Mouse (Mus musculus) mesoderm, embryonic 11.5 days (tissue): ENCODE data around the gene Ttc41.

Experiments
- DNase-seq: peaks from one replicate; pipeline ENCODE4 v3.0.0-alpha.2; 2012; ENCODE audit warnings: low read depth, low spot score

Gene Ttc41

DNA sequence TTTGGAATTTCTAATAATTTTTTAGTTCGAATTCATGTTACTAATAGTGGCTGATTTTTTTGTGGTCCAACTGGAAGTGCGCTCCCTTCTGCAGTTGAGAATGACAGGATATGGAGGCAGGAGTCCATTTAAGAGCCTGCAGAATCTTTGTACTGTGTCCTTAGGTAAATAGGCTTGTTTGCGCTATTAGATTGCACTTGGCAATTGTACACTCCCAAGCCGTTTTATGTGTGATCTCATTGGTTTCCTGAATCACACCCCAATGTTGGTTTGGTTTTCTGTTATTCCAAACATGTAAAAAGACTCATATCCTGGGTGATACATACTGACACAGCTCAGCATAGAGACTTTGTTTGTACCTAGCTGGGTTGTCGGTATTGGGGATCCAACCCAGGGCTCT lies 78.0 kb downstream of the Ttc41 start:
- DNase-seq = no peak

DNA sequence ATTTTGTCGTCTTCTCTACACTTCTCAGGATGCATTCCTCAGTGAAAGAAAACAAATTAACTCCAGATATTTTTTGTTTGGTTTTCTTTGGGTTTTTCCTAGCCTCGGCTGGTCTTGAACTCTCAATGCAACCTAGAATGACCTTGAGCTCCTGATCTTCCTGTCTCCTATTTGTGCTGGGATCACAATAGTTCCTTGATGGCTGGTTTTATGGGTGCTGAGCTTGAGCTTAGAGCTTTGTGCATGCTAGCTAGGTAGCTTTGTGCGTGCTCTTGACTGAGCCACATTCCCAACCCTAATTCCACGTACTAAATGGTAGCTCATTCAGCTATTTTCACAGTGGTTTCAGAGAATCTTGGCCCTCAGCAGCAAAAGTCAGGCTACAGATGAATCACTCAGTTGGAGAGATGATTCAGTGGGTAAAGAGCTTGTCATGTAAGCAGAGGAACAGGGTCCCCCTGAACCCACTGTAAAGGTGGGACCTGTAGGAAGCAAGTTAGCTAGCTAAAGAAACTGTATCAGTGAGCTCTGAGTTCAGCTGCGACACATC lies 78.6 kb downstream of the Ttc41 start:
- no peak for DNase-seq

DNA sequence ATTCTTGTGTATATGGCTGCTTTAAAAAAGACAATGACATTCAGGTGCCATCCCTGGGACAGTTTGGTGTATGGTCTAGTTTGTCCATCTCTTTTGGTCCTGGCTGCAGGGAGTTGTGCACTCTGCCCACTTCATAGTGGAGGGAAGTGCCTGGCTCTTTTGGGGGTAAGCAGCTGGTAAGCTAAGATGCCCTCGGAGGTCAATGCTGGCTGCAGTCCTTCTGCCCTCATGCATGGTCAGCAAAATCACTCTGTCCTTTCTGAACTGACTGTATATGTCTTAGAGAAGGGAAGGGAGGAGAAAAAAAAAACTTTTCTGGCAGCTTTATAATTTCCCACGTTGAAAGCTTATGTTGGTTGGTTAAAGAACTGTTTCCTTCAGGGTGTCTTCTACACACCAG lies 79.8 kb downstream of the Ttc41 start:
- DNase-seq = no peak

DNA sequence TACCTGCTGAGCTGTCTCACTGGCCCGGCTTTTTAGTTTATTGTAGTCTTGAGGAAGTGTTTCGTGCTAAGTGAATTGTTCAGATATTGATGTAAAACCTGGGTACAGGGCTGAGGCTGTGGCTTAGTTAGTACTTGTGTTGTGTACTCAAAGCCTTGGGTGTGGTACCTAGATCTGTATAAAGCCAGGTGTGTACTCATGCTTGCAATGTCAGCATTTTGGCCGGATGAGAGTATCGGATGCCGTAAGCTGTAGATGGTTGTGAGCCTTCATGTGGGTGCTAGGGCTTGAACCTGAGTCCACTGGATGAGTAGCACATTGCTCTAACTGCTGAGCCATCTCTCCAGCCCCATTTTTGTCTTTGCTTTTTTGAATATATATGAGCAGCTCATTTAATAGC lies 80.5 kb downstream of the Ttc41 start:
- DNase-seq = no peak

DNA sequence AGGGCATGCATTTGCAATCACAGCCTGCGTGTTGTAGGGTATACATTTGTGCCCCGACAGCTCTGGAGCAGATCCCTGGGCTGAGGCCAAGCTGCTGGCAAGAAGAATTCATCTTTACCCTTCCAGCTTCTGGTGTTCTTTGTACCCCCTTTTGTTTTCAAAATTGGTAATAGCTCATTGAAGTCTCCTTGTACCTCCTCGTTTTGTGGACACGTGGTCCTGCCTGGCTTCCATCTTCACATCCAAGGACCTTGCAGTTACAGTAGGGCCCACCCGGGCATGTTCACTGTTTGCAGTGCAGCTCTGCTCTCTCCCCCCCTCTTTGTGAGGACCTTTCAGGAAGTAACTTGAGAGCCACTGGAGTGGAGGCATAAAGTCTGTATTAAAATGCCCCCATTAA lies 82.6 kb downstream of the Ttc41 start:
- no peak for DNase-seq

DNA sequence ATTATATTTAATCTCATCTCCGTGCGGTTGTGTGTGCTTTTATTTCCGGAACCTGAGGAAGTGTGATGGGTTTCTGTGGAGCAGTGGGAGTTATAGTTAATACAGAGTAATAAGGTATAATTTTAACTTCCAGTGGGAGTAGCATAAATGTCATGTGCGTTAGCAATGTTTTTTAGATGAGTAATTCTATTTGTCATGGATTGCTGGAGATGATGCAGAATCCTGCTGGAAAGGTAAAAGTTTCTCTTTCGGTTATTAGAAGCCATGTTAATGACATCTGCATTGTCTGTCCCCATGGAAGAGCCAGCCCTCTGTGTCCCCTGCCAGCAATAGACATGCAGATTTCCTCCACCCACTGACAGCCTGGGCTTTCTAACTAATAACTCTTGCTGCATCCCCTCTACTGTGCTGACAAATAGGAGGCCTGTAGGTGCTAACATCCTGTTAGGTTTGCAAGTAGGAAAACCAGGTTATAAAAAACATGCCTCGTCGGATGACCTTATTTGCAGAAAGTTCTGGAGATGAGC lies 83.6 kb downstream of the Ttc41 start:
- DNase-seq = no peak

DNA sequence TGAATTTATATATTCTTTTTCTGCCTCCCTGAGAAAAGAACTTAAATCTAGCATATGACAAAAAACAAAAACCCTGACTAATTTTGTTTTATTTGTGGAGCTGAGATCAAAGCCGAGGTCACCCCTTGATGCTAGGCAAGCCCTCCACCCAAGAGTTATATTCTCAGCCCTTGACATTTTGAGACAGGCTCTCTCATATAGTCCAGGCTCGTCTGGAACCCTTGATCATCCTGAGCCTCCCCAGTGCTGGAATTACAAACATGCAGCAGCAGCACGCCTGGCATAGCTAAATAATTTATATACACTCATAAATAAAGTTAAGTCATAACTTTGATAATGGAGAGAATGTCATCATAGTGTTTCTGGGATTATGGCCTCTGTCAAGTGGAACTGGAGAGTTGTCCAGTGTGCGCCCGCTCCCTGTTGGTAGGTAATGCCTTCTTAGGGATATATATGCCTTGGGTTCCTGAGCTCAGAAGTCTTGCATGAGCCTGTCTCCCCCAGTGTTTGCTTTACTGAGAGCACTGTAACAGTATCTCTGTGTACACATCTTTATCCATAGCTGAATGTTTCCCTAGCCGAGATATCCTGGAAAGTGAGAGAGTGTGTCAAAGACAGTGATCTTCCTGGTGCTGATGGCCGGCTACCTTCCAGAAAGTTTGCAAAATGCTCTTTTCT lies 86.0 kb downstream of the Ttc41 start:
- no peak for DNase-seq

DNA sequence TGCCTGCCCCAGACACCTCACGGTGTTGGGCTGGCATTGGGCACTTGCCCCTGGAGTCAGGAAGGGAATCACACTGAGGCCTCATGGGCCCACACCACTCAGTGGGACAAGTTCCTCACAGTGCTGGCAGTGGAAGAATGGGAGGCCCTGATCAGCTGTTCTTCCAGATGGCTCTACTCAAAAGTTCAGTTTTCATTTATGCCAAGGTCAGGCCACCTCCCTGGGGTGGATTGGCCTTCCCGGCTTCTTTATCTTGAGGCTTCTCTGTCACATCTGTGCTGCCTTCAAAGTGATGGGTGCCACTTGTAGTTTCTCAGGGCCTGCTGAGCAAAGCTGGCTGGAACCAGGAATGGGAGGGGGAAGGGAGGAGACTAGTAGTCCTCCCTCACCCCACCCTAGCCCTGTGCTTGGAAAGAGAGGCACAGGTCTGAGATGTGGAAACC lies 87.9 kb downstream of the Ttc41 start:
- DNase-seq = no peak

DNA sequence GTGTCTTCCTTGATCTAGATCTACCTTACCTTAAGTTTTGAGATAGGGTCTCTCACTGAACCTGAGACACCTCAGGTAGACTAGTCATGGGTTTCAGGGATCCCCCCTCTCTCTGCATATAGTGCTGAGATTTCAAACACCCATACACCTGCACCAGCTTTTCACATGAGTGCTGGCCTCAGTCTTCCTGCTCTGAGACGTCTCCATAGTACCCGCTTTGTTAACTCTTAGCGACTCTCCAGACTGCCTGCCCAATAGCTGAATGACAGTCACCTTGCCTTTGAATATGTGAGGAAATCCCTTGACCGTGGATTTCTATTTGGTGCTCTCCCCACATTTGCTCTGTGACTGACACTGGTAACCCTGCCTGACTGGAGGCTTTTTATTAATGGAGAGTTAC lies 88.6 kb downstream of the Ttc41 start:
- no peak for DNase-seq

DNA sequence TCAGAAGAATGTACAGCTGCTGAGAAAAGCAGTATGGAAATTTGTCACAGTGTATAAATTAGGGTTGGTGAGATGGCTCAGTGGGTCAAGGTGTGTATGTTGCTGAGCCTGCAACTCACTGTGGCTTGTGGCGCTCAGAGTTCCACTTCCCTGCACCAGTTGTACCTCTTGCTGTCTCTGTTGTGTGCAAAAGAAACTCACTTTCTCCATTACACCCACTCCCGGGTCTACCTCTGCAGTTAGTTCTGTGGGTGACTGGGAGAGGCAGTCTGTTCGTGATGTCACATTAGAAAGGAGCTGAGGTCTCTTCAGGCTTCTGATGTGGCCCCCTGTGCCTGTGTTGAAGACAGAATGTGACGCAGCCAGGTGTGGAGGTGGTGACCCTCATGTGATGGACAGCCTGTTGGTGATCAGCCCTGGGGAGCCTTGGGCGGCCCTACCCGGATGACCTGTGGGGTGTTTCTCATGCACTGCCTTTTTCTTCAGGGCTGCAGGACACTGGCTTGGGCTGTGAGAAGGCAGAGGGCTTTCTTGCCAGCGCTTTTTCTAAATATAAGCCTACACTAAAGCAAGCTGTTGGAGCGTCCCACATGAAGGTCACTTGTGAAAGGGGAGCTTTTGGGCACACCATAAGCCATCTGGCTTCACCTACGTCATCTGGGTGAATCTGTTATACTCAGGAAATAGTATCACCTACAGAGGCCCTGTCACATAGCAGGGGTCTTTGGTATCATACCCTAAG lies 89.4 kb downstream of the Ttc41 start:
- DNase-seq = no peak

DNA sequence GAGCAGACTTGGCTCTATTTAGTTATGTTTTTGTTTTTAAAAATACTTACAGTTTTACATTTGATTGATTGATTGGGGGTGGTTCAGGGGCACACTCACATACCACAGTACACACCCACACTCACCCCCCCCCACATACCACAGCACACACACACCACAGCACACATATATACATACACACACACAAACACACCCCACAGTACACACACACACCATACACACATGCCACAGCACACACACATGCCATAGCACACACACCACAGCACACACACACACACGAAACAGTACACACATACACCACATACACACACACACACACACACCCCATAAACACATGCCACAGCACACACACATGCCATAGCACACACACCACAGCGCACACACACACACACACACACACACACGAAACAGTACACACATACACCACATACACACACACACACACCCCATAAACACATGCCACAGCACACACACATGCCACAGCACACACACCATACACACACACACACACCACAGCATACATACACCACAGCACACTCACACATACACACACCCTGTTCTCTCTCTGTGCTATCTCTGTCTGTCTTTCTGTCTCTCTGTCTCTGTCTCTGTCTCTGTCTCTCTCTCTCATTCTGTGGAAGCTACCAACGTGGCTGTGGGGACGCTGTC lies 90.6 kb downstream of the Ttc41 start:
- DNase-seq = no peak

DNA sequence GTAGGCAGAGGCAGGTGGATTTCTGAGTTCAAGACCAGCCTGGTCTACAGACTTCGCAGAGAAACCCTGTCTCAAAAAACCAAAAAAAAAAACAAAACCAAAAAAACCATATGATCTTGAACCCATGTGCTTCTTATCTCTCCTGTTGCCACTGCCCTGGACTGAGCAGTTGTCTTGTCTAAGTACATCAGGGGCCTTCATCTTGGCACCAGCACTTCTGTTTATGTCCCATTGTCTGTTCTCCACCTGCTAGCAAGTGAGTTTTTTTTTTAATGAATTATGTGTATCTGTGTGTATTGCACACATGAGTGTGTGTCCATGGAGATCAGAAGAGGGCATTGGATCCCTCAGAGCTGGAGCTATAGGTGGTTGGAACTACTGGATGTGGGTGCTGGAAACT lies 101.8 kb downstream of the Ttc41 start:
- DNase-seq = no peak

DNA sequence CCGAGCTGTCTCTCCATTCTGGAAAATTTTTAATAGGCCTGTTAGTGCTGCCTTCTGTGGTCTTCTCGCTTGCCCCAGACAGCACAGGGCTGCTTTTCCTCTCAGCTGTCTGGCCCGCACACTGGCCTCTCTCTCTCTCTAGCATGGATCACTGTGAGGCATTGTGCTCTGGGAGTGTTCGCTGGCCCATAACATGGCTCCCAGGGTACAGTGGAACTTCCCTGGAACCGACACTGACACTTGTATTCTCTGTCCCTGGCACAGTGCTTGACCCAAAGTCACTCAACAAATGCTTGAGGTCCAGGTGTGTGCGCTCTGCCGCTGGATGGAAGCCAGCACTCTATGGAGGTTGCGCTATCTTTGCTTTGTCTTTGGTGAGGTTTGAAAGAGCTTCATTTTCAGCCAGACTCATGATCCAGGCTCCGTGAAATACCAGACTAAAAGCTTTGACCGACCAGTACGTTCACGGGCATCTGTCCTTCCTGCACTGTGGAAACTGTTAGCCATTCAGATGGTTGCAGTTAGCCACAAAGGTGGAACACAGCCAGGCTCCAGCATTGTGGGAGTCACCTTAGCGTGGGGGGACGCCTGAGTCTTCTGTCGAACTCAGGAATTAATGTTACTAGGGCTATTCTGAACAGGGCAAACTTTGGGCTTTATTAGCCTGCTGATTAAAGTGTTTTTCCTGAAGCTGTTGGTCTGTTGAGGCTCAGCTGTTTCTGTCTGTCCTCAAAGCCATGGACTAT lies 102.6 kb downstream of the Ttc41 start:
- DNase-seq = no peak

DNA sequence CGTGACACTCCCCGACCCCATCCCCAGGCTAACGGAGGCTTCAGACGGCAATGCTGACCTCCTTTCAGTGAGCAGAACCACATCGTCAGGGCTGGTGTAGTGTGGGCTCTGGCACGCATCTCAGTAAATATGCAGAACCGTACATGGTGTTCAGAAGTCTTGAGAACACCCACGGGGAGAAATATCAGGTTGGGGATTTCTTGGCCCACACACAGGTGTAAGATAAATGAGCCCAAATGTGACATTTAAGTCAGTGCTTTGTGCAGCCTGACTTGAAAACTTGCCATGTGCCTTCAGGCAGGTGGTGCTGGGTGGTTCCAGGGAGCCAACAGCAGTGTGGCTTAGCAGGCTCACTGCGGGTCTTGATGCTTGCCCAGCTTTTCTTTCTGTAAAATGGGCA lies 104.4 kb downstream of the Ttc41 start:
- DNase-seq = no peak

DNA sequence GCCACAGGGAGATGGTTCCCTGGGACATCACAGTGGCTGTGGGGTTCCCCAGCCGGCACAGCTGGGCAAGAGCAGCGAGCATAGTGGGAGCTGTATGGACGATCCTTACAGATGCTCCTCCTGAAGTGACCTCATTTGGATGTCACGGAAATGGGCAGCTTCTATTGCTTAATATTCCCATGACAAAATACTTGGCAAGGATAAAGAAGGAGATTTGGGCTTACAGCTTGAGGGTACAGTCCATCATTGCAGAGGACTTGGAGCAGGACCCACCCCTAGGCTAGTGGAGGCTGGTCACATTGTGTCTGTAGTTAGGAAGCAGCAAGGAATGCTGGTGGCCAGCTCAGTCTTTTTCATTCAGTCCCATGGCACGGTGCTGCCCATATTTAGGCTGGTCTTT lies 105.0 kb downstream of the Ttc41 start:
- DNase-seq = no peak

DNA sequence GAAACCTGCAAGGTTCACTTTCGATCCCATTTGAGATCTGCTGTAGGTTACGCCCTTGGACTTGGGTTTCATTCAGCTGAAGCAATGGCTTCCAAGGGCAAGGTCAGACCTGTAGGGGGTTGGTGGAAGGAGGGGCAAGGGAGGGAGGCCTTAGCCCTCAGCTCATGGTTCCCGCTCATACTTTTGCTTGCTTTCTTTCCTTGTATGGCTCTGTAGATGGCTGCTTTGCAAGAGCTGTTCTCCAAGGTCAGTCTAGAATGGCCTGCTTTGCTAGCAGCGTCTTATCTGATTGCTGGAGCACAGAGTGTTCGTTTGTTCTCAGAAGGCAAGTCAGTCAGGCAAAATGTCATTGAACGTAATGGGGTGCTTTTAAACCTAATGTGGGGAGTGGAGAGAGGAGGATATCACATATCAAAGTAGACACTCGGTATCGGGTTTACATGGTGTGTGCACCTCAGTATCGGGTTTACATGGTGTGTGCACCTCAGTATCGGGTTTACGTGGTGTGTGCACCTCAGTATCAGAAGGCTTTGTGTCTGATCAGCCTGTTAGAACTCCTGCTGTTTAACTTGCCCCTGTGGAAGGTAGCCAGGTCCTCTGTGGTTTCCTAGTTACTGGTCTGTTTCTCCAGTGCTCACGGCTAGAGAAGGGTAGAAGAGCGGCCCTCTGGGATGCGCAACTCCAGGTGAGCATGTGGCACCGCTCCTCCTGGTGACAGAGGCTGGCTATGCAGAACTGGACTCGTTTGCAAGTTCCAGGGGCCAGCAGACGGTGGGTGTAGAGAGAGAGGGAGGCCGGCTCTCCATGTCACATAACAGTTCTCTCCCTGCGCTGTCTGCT lies 108.9 kb downstream of the Ttc41 start:
- no peak for DNase-seq

DNA sequence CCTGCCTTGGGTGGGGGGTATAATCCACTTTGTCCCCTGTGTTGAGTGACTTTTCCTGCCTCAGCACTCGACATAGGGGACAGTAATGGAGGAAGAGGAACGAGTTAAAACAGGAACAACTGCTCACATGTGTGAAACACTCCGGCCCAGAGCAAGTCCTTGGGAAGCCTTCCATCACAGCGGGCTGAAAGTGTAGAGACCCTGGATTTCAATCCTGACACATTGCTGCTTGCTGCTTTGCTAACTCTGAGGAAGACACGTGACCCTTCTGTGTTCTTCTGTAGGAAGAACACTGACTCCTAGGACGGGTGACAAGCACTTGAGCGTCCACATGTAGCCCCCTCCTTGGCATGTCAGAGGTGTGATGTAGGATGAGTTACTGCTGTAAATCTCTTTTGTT lies 109.5 kb downstream of the Ttc41 start:
- DNase-seq = no peak

DNA sequence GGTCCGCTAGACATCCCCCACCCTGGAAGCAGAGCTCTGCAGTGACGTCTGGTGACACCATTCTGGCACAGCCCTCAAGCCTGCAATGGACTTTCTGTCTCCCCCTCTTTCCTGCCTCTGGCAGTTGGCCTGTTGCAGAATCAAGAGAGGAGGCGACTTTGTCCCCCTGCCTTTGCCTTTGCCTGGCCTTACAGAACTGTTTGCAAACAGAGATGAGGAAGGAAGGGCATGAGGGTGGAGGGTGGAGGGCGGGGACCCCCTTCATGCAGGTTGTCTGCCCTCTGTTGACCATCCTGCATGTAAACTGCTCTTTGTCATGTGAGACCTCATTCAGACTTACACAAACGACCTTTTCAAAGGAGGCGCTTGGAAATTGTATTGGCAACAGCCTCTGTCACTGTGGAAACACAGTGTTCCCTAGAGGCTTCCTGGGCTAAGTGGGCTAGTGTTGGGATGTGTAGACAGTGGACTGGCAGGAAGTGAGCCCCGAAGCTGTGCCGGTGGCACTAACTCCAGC lies 114.1 kb downstream of the Ttc41 start:
- DNase-seq = peak; percentile 65

DNA sequence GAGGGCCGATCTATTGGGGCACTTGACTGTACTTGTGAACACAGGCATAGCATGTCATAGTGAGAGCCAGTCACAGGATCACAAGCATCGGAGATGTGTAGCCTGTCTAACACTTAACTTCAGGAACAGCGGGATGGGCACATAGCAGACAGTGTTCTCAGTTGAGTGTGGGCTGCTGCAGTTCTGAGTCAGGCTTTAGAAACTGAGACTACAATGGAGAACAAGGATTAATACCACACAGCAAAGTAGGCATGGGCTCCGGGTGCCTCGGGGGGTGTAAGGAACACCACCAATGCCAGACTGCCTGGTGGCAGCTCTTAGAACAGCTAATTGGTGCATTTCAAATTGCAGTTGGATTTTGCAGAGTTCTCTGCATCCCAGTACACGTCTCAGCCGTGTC lies 115.4 kb downstream of the Ttc41 start:
- DNase-seq = no peak

DNA sequence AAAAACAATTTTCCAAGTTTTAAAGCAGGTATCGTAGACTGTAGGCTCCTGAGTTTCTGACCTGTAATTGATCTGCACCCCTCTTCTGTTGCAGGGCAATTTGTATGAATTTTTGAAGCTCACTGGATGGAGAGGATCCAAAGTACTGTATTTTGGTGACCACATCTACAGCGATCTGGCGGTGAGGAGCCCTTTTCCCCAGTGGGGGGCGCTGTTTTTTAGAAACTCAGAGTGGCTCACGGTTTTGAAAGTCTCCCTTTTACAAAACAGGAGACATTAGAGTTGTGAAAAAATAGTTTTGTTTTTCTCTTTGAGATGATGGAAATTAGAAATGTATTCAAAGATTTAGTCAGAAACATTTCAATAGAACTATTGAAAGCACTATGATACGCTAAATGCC lies 118.5 kb downstream of the Ttc41 start:
- DNase-seq = no peak

DNA sequence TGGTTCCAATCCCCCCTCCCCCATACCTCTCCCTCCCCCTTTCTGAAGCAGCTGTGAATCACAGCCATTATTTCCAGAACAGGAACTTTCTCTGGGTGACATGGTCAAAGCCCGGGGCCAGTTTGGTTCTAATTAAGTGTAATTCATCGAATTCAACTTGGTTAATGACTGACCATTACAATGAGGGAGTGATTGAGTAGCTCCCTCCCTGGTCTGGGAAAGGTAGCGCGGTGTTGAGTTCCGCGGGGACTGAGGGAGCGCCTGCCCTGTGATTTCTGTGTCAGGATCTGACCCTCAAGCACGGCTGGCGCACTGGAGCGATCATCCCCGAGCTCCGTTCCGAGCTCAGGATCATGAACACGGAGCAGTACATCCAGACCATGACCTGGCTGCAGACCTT lies 119.3 kb downstream of the Ttc41 start:
- DNase-seq = no peak
